Mouse (Mus musculus): ENCODE measurements around the gene Gab2. TPM values are rescaled to one million over a fixed set of nuclear protein-coding genes. Genes with fewer than 3 reads are reported as not detected.

Gene Gab2
- 10 to 100 TPM; 14.3 to 15.2 TPM for total RNA-seq (2021)
- long read RNA-seq, experiment 1, full-length matches to known transcripts: 3 of 6 reads
- long read RNA-seq, experiment 1, partial matches to known transcripts: 0 of 6 reads
- long read RNA-seq, experiment 1, other reads (novel, unspliced or antisense): 3 of 6 reads
- long read RNA-seq, experiment 2, full-length matches to known transcripts: 2 of 5 reads
- long read RNA-seq, experiment 2, partial matches to known transcripts: 0 of 5 reads
- long read RNA-seq, experiment 2, other reads (novel, unspliced or antisense): 3 of 5 reads

GRCm38 (mm10) chr7:97081242-97081958 lies at the start of gene Gab2:
Gab2 (plus strand) TSS chr7:97081586.
- peak; percentile 36 to 61 for DNase-seq (ENCODE audit: low spot score in 2 of 2)

GRCm38 (mm10) chr7:97032412-97032811 lies 49.0 kb upstream of the Gab2 start:
- DNase-seq (ENCODE audit: low spot score in 2 of 2): no peak

GRCm38 (mm10) chr7:97039641-97040040 lies 41.7 kb upstream of the Gab2 start:
- no peak for DNase-seq (ENCODE audit: low spot score in 2 of 2)

GRCm38 (mm10) chr7:97041868-97042449 lies 39.4 kb upstream of the Gab2 start:
- DNase-seq (ENCODE audit: low spot score in 2 of 2): no peak

DNA sequence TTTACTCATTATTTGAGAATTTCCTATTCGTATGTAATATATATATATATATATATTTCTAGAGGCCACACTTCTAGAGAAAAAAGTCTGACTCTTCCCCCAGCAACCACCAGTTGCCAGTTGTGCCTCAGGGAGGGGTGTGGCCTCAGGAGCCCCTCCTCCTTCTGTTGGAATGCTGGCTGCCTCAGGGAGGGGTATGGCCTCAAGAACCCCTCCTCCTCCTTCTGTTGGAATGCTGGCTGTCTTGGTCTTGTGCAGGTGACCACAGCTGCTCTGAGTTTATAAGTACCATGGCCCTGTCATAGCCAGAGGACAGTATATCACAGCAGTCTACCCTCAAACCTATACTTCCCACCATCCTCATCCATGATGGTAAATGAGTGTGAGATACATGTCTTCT lies 38.4 kb upstream of the Gab2 start:
- no peak for DNase-seq (ENCODE audit: low spot score in 2 of 2)

DNA sequence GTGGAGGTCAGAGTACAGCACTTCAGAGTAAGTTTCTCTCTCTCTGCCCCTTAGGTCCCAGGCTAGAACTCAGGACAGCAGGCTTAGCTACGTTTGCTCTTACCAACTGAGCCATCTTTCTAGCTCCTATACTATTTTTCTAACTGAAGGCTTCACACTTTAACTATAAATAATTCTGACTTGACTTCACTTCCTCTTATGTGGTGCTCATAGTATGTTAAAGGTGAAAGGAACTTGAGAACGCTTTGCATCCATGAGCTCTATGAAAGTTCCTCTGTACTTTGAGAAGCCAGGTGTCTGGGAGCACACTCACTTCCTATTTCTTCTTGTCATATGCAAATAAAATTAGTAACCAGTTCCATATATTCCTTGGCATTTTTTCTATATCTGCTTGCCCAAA lies 20.4 kb upstream of the Gab2 start:
- DNase-seq (ENCODE audit: low spot score in 2 of 2): no peak

GRCm38 (mm10) chr7:97071512-97071911 lies 9.9 kb upstream of the Gab2 start:
- no peak for DNase-seq (ENCODE audit: low spot score in 2 of 2)

- no peak for DNase-seq (ENCODE audit: low spot score in 2 of 2)
Measured at GRCm38 (mm10) chr7:97072061-97072460, 9.3 kb upstream of the Gab2 start.

GRCm38 (mm10) chr7:97074974-97075373 lies 6.4 kb upstream of the Gab2 start:
- no peak for DNase-seq (ENCODE audit: low spot score in 2 of 2)

DNA sequence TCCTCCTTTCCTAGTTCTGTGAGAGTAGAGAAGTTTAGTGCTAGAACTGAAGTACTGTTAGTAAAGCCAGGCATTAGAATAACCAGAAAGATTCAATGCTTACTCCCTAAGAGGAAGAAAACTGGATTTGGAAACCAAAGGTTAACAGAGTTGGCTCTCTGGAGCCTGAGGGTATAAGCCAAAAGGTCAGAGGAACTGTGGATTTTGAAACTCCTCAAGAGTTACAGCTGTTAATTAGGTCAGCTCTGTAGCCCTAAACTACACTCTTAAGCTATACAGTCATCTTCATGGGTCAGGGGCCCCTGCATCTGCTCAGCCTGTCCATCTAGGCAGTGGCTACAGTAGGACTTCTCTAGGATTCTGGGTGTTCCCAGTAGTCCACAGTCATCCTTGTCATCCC lies 4.4 kb upstream of the Gab2 start:
- DNase-seq (ENCODE audit: low spot score in 2 of 2): no peak

GRCm38 (mm10) chr7:97078685-97079084 lies 2.7 kb upstream of the Gab2 start:
- no peak for DNase-seq (ENCODE audit: low spot score in 2 of 2)

DNA sequence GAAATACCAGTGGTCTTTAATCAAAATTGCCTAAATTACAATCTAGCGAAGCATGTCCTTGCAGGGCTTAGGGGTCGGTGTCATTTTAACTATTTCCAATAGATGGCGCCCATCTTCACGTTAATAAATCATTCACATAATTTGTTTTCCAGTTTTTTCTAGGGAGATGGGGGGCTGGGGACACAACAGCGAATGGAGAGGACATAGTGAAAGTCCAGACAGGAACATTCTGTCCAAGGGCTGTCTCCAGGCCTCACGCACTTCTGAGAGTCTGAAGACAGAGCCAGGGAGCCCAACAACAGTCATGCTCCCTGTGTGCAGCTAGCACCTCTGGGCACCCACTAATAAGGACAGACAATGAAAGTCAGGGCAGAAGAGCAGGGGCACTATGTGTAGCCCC lies 2.2 kb upstream of the Gab2 start:
- peak; percentile 33 for DNase-seq (ENCODE audit: low spot score in 2 of 2)

- DNase-seq (ENCODE audit: low spot score in 2 of 2): no peak
Measured at GRCm38 (mm10) chr7:97079651-97080365, 1.6 kb upstream of the Gab2 start.

- no peak for DNase-seq (ENCODE audit: low spot score in 2 of 2)
Measured at GRCm38 (mm10) chr7:97080621-97081241, 655 bp upstream of the Gab2 start.

DNA sequence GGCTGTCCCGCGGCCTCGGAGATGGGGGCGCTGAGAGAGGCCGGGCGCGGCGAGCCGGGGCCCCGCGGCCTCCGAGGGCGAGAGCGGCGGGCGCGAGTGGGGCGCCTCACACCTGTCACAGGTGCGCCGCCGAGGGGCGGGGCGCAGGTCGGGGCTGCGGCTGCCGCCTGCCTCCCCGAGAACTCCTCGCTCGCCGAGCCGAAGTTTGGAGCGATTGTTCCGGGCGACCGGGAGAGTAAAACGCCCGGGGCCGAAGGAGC lies 503 bp downstream of the Gab2 start:
- no peak for DNase-seq (ENCODE audit: low spot score in 2 of 2)

- peak; percentile 14 to 39 for DNase-seq (ENCODE audit: low spot score in 2 of 2)
Measured at GRCm38 (mm10) chr7:97082219-97083101, 1.1 kb downstream of the Gab2 start.

DNA sequence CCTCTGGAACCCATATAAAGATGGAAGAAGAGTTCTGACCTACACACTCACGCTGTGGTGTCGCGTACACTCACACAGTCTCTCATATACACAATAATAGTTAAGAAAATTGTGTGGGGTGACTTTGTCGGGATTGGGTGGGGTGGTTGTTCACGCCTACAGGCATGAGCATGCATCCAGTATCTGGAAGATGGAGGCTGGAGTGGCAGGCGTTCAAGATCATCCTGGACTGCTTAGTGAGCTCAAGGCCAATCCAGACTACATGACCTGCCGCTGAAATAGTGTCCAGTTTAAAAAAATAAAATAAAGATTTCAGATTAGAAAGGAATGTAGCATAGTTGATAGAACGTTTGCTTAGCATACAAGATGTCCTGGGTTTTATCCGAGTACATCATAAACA lies 2.2 kb downstream of the Gab2 start:
- DNase-seq (ENCODE audit: low spot score in 2 of 2): no peak

DNA sequence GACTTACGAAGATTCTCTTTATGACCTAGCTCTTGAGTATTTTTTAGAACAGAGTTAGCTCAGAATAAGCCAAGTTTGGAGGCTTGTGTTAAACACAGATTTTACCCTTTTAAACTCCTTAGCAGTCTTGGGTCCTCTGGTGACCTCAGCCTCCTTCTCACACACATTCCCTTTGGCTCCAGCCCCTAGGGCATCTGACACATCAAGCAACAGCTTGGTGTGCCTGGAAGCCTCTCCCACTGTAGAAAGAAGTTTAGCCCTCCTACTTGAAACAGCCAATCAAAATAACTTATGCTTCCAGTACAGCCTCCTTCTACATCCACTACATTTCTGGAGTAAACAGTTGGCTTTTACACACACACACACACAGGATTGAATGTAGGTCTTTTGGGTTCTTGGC lies 2.8 kb downstream of the Gab2 start:
- no peak for DNase-seq (ENCODE audit: low spot score in 2 of 2)

DNA sequence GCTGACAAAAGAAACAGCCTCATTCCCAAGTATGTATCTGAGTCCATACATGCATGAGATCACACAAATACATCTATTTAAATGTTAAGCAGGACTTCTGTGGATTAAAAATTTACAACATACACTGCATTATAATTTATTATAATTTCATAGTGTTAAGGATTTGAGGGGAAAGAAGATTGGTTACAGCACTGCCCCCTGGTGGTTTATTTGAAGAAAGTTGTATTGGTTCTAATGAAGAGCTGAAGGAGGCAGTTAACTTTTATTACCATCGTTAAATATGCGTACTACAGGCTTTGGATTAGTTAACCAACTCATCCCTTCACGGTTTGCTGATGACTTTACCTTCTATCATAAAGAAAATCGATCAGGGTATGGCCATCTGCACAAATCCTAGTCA lies 3.9 kb downstream of the Gab2 start:
- DNase-seq (ENCODE audit: low spot score in 2 of 2): no peak

DNA sequence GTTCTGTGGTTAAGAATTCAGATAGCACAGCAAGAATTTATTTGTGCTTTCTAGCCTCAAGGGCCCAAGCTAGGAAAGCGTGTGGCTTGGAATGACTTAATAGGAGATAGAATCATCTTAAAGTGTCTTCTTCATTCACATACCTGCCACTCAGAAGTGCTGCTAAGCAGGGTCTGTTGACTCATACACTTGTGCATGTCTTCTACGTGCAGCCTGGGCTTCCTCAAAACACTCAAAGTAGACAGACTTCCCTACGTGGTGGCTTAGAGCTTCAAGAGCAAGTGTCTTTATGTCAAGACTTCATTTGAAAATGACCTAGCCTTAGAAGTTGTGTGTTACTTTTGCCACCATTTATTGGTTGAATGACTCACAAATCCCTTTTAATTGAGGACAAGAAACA lies 12.9 kb downstream of the Gab2 start:
- DNase-seq (ENCODE audit: low spot score in 2 of 2): no peak

DNA sequence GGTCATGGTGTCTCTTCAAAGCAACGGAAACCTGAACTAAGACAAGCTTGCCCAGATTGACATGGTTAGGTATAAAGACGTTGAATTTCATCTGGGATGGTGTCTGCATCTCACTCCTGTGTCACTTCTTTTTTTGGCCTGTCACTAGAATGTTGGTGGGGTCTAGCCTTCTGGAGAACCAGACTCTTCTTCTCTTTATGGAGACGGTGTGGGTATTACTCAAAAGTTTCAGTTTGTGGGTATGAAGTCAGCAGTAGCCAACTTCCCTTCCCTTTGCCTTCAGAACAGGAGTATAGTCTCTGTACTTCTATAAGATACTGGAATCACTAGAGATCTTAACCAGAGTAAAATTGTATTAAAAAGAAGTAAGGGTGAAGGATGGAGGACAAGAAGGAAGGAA lies 26.7 kb downstream of the Gab2 start:
- DNase-seq (ENCODE audit: low spot score in 2 of 2): no peak

Measured in left cerebral cortex, adult 18-20 months (tissue).